Comparison of ENCODE assay signal across 7 mouse cellular contexts in the genomic region with DNA sequence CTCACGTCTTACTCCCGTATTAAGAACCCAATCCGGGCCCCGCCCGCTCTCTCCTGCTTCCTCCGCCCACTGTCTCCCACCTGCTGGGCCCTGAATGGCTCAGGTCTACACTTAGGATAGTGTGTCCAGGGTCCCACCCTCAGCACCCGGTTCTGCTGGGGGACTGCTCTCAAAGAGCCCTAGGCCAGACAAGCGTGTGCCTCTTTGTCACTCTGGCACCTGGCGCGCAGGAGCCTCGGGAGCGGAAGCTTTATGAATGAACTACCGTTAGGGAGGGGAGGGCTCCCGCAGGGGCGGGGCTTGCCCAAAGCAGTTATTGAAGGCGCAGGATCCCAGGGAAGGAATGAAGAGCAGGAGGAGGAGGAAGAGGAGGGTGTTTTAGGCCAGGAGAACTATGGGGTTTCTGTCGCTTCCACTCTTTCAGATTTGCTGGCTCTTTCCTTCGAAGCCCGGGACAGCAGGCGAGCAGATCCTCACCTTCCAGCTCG. TPM values are rescaled to one million over a fixed set of nuclear protein-coding genes. Genes with fewer than 3 reads are reported as not detected.
DNase-seq lines count a peak whose midpoint lies in the region; ATAC-seq lines count a peak whose summit lies in the region.

No protein-coding gene starts in this region.

- no peaks in the 10 kb centered on the region for H3K9me3 ChIP-seq in intestine, embryonic 15.5 days
- H3K9me3 ChIP-seq in midbrain, embryonic 10.5 days (replicated peaks): no peaks in the 10 kb centered on the region

- H3K9ac ChIP-seq in intestine, embryonic 15.5 days: peak overlapping the region; percentile 97

- H3K4me3 ChIP-seq in intestine, embryonic 15.5 days (replicated peaks): peak overlapping the region; percentile 92
- peak overlapping the region; percentile 95 for H3K4me3 ChIP-seq in midbrain, embryonic 10.5 days

- WGBS in intestine, embryonic 15.5 days: under 1% methylated on average over 21 of the region's 21 CpGs
- 0% methylated on average over 21 of the region's 21 CpGs for WGBS in midbrain, embryonic 10.5 days

- peaks cover 23% of the 10 kb centered on the region for H3K36me3 ChIP-seq in intestine, embryonic 15.5 days
- H3K36me3 ChIP-seq in midbrain, embryonic 10.5 days: peaks cover 63% of the 10 kb centered on the region

- intact Hi-C loops in left cerebral cortex, postnatal 4 days (cut with DNase I): no loop called here

- peak; percentile 72 for ATAC-seq in intestine, embryonic 15.5 days

- peak overlapping the region; percentile 95 for H3K4me2 ChIP-seq in intestine, embryonic 15.5 days (replicated peaks)

- DNase-seq in WW6 (ENCODE audit: low read depth, low spot score): peak; percentile 87
- DNase-seq in cerebellum, postnatal 10 days: peak; percentile 75 to 81
- DNase-seq in frontal cortex, postnatal 36 days (ENCODE audit: low spot score in 2 of 2): peak; percentile 66 to 68
- DNase-seq in left cerebral cortex, postnatal 4 days: peak; percentile 68
- peak; percentile 65 for DNase-seq in midbrain, embryonic 10.5 days (ENCODE audit: low spot score)
- peak; percentile 58 for DNase-seq in right cerebral cortex, postnatal 4 days

- H3K27me3 ChIP-seq in intestine, embryonic 15.5 days (replicated peaks): no peaks in the 10 kb centered on the region
- H3K27me3 ChIP-seq in midbrain, embryonic 10.5 days (ENCODE audit: low read depth, poor library complexity, severe bottlenecking): no peaks in the 10 kb centered on the region

- peak overlapping the region; percentile 94 for H3K27ac ChIP-seq in intestine, embryonic 15.5 days
- peak overlapping the region; percentile 96 for H3K27ac ChIP-seq in midbrain, embryonic 10.5 days (replicated peaks)

- peaks cover 19% of the 10 kb centered on the region for H3K4me1 ChIP-seq in intestine, embryonic 15.5 days (replicated peaks)
- peaks cover 27% of the 10 kb centered on the region for H3K4me1 ChIP-seq in midbrain, embryonic 10.5 days

RNA-seq across cellular contexts. Expression of a gene that starts 21.2 kb away (rescaled TPM):
- polyA plus RNA-seq in intestine, embryonic 15.5 days (2015; fragmentation: Nextera tagmentation; extraction: Ambion mirVana): 16.3 and 16.4 TPM in 2 replicates
- 10 to 100 TPM; 16.9 to 20.4 TPM for total RNA-seq in left cerebral cortex, postnatal 4 days (2021)
- polyA plus RNA-seq in midbrain, embryonic 10.5 days (2016; fragmentation: Nextera tagmentation; extraction: Ambion mirVana): 36.4 and 37.7 TPM in 2 replicates

RNA-seq across cellular contexts. Expression of a gene that starts 33.1 kb away (rescaled TPM):
- polyA plus RNA-seq in intestine, embryonic 15.5 days (2015; fragmentation: Nextera tagmentation; extraction: Ambion mirVana): 4.7 and 5.3 TPM in 2 replicates
- 1 to 10 TPM; 7.1 to 7.5 TPM for total RNA-seq in left cerebral cortex, postnatal 4 days (2021)
- polyA plus RNA-seq in midbrain, embryonic 10.5 days (2016; fragmentation: Nextera tagmentation; extraction: Ambion mirVana): 9.5 and 11.3 TPM in 2 replicates

RNA-seq across cellular contexts. Expression of a gene that starts 36.0 kb away (rescaled TPM):
- polyA plus RNA-seq in intestine, embryonic 15.5 days (2015; fragmentation: Nextera tagmentation; extraction: Ambion mirVana): 0.35 and 0.36 TPM in 2 replicates
- under 1 TPM; 0.50 to 0.60 TPM for total RNA-seq in left cerebral cortex, postnatal 4 days (2021)
- 0.09 and 0.14 TPM in 2 replicates for polyA plus RNA-seq in midbrain, embryonic 10.5 days (2016; fragmentation: Nextera tagmentation; extraction: Ambion mirVana)

RNA-seq across cellular contexts. Expression of a gene that starts 54.4 kb away (rescaled TPM):
- 78.1 and 82.9 TPM in 2 replicates for polyA plus RNA-seq in intestine, embryonic 15.5 days (2015; fragmentation: Nextera tagmentation; extraction: Ambion mirVana)
- total RNA-seq in left cerebral cortex, postnatal 4 days (2021): 100 to 1,000 TPM; 267 to 307 TPM
- 108 and 127 TPM in 2 replicates for polyA plus RNA-seq in midbrain, embryonic 10.5 days (2016; fragmentation: Nextera tagmentation; extraction: Ambion mirVana)

RNA-seq across cellular contexts. Expression of a gene that starts 55.5 kb away (rescaled TPM):
- polyA plus RNA-seq in intestine, embryonic 15.5 days (2015; fragmentation: Nextera tagmentation; extraction: Ambion mirVana): 9.3 and 9.4 TPM in 2 replicates
- 10 to 100 TPM; 27.4 to 29.6 TPM for total RNA-seq in left cerebral cortex, postnatal 4 days (2021)
- 16.2 and 18.1 TPM in 2 replicates for polyA plus RNA-seq in midbrain, embryonic 10.5 days (2016; fragmentation: Nextera tagmentation; extraction: Ambion mirVana)

Comparison
In these comparisons a context has a peak if more than half of its experiments do, and no peak if none do; other contexts are left out.
1. Peak in every context shown above with its lines: DNase-seq, ATAC-seq, H3K4me3 ChIP-seq and H3K27ac ChIP-seq.